Mouse (Mus musculus) adrenal gland, adult 18-20 months (tissue): ENCODE data around the gene Themis3. TPM values are rescaled to one million over a fixed set of nuclear protein-coding genes. Genes with fewer than 3 reads are reported as not detected.
"Not testable (repeated sequence)": the region's sequence is repeated elsewhere in the genome, so short reads cannot be mapped to it uniquely, and the experiment has no call there.

ENCODE experiments used
- DNase-seq, 2 experiments: peaks; one replicate each; pipeline ENCODE4 v3.0.0; 2021 to 2022; ENCODE audit warnings: low spot score in 2 of 2
- total RNA-seq, 2 experiments: library from RNA; stranded (reverse); gene quantifications; 1 replicate in 1 of 2; 2 replicates in 1 of 2; pipeline ENCODE4 v1.2.3; 2021

Themis3 gene
- total RNA-seq, 2 experiments from 2014 or later: not detected

GRCm38 (mm10) chr17:66558404-66559317 lies 35.8 kb downstream of the Themis3 start:
- DNase-seq: no peak

GRCm38 (mm10) chr17:66552690-66553089 lies 41.7 kb downstream of the Themis3 start:
- no peak for DNase-seq

GRCm38 (mm10) chr17:66550486-66550885 lies 43.9 kb downstream of the Themis3 start:
- DNase-seq: no peak

- DNase-seq: no peak
Observed at GRCm38 (mm10) chr17:66532285-66532684, 62.1 kb downstream of the Themis3 start.

GRCm38 (mm10) chr17:66523396-66523795 lies 71.0 kb downstream of the Themis3 start:
- no peak for DNase-seq

- not testable (repeated sequence) for DNase-seq
Observed at GRCm38 (mm10) chr17:66522631-66523030, 71.8 kb downstream of the Themis3 start.

- DNase-seq: peak; percentile 86 to 91
Observed at GRCm38 (mm10) chr17:66519554-66520553, 74.6 kb downstream of the Themis3 start, which contains the start of gene Rab12. Rab12 (minus strand) TSS chr17:66519729.

- peak; percentile 35 for DNase-seq
Observed at GRCm38 (mm10) chr17:66518877-66519553, 75.4 kb downstream of the Themis3 start.

- no peak for DNase-seq
Observed at GRCm38 (mm10) chr17:66516953-66517352, 77.5 kb downstream of the Themis3 start.

- DNase-seq: no peak
Observed at GRCm38 (mm10) chr17:66514288-66514995, 80.0 kb downstream of the Themis3 start.

GRCm38 (mm10) chr17:66512202-66512956 lies 82.0 kb downstream of the Themis3 start:
- DNase-seq: no peak

GRCm38 (mm10) chr17:66510221-66510683 lies 84.2 kb downstream of the Themis3 start:
- DNase-seq: peak; percentile 61 to 73

GRCm38 (mm10) chr17:66507049-66507954 lies 87.1 kb downstream of the Themis3 start:
- no peak for DNase-seq

GRCm38 (mm10) chr17:66504964-66505363 lies 89.5 kb downstream of the Themis3 start:
- no peak for DNase-seq
